Mouse (Mus musculus) kidney, adult 2 months (tissue): ENCODE measurements at regions not wholly inside any gene's neighbourhood (a gene's known extent, or its start where the extent isn't known, plus 50 kb on each side); places are given as distances from the start of the nearest gene placed in this dataset.

Experiments
- DNase-seq: peaks from one replicate; pipeline ENCODE4 v3.0.0; 2021
- H3K27ac ChIP-seq: fragments of 200-500 bp; 2 replicates; pipeline ENCODE4 v1.5.1; 2012; ENCODE audit warnings: low read depth, low read length, control low read depth, inconsistent platforms; ENCODE audit not compliant: insufficient read depth
- H3K27me3 ChIP-seq: fragments of 200-500 bp; replicated peaks from 2 replicates; pipeline ENCODE4 v1.6.1; 2012; ENCODE audit warnings: mild to moderate bottlenecking, moderate library complexity, low read length, inconsistent platforms; ENCODE audit not compliant: control insufficient read depth, insufficient read depth
- H3K36me3 ChIP-seq: fragments of 200-500 bp; 2 replicates; pipeline ENCODE4 v1.6.1; 2012; ENCODE audit warnings: mild to moderate bottlenecking, moderate library complexity, low read length, inconsistent platforms; ENCODE audit not compliant: control insufficient read depth, insufficient read depth
- H3K4me1 ChIP-seq: fragments of 200-500 bp; 2 replicates; pipeline ENCODE4 v1.6.1; 2011; ENCODE audit warnings: low read length; ENCODE audit not compliant: control insufficient read depth, insufficient read depth
- H3K4me3 ChIP-seq: fragments of 200-500 bp; 2 replicates; pipeline ENCODE4 v1.5.1; 2011; ENCODE audit warnings: mild to moderate bottlenecking, low read depth, low read length, control low read depth; ENCODE audit not compliant: insufficient read depth
- CTCF ChIP-seq: fragments of 200-500 bp; conservative IDR thresholded peaks from 2 replicates; pipeline ENCODE4 v1.5.1; 2011; ENCODE audit warnings: low read depth, mild to moderate bottlenecking, control low read depth, low read length, moderate library complexity, mixed read lengths; ENCODE audit not compliant: insufficient read depth, insufficient read length
- POLR2A ChIP-seq: fragments of 200-500 bp; IDR thresholded peaks from one replicate; pipeline ENCODE4 v1.6.1; 2011; ENCODE audit warnings: low read depth, low read length, control low read depth
- WGBS: fragments of 180-500 bp; shearing (Covaris S2); methylation state at CpG from one replicate; pipeline ENCODE4 v1.1.7; 2018; 5-methylcytosine and 5-hydroxymethylcytosine counted together

DNA sequence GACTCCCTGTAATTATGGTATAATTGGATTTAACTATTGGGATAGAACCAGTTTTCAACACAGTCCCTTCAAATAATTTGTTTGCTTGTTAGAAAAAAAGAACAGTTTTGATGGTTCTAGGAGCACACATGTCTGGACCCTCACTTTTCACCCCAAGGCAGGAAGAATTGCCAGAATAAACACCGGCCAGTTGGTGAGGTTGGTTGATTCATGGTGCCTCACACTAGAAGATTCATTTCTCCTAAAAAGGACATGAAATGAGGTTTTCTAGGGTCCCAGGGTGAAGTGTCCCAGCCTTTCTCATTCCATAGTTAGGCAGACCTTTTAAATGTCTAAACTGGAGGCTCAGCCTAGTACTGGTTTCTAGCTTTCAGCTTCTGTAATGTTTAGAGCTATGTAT, 148.7 kb upstream of the Camk1g start:
- Histone ChIP-seq H3K36me3 (no peaks in the 10 kb centered on the region), H3K4me3 (no peak overlapping the region), H3K27ac (no peak overlapping the region), H3K4me1 (no peaks in the 10 kb centered on the region), H3K27me3 (no peaks in the 10 kb centered on the region)
- TF ChIP-seq POLR2A (no peak), CTCF (no peak)
- DNase-seq: no peak
- WGBS: 83% methylated on average over 1 of the region's 1 CpGs

DNA sequence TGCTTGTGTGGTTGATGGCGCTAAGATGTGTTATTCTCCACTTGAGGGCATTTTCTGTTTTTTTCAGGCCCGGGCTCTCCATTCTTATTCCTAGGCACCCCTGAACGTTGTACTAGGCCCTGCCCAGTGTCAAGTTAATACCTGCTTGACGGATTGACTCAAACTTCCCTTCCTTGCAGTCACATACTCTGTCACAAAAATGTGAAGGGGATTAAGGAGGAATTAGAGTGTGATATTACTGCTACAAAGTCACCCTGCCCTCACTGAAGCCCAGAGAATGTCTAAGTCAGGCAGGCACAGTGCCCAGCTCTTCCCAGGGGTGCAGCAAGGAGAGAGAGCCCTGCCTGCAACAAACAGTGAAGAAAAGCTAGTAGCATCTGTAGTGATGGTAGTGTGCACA, 147.9 kb upstream of the Camk1g start:
- no peak for TF ChIP-seq POLR2A
- no peak for TF ChIP-seq CTCF
- Histone ChIP-seq H3K4me3 (no peak overlapping the region), H3K4me1 (no peaks in the 10 kb centered on the region), H3K36me3 (no peaks in the 10 kb centered on the region), H3K27ac (no peak overlapping the region), H3K27me3 (no peaks in the 10 kb centered on the region)
- 77% methylated on average over 4 of the region's 4 CpGs for WGBS
- no peak for DNase-seq

DNA sequence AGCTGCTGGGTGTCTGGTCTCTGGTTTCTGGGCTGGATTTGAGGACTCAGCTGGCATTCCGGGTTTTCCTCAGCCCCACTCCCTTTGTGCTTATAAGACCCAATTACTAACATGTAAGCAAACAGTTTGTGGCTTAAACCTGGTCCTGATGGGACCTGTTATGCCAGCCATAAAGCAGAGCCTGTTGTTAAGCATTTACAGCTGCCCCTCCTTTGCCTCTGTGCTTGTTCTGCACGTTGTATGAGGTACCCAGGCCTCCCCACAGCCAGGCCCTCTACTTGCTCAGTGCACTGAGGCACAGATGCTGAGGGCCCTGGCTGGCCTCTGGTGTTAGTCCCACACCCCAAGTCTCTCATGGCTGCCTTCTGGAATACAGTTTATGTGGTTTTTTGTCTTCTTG, 147.2 kb upstream of the Camk1g start:
- Histone ChIP-seq H3K27ac (no peak overlapping the region), H3K4me3 (no peak overlapping the region), H3K4me1 (no peaks in the 10 kb centered on the region), H3K27me3 (no peaks in the 10 kb centered on the region), H3K36me3 (no peaks in the 10 kb centered on the region)
- no peak for DNase-seq
- WGBS: 77% methylated on average over 2 of the region's 2 CpGs
- TF ChIP-seq CTCF (no peak), POLR2A (no peak)

DNA sequence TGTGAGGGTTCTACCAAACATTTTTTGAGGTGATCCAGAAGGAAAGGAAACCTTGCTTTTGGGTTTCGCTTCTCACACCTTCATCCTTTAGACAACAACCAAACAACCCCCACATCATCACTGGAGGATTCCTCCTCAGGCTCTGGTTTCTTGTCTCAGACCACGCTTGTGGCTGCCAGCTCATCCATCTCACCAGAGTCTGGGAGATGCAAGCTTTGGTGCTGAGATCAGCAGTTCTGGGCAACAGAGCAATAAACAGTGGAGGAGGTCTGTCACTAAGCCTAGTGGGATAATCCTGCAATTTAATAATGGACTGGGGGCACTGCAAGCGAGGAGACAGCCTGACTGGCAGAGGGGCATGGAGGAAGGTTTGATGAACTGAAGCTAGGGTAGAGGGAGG, 146.3 kb upstream of the Camk1g start:
- Histone ChIP-seq H3K36me3 (no peaks in the 10 kb centered on the region), H3K4me3 (no peak overlapping the region), H3K4me1 (no peaks in the 10 kb centered on the region), H3K27ac (no peak overlapping the region), H3K27me3 (no peaks in the 10 kb centered on the region)
- WGBS: 68% methylated on average over 3 of the region's 3 CpGs
- TF ChIP-seq POLR2A (no peak), CTCF (no peak)
- no peak for DNase-seq

DNA sequence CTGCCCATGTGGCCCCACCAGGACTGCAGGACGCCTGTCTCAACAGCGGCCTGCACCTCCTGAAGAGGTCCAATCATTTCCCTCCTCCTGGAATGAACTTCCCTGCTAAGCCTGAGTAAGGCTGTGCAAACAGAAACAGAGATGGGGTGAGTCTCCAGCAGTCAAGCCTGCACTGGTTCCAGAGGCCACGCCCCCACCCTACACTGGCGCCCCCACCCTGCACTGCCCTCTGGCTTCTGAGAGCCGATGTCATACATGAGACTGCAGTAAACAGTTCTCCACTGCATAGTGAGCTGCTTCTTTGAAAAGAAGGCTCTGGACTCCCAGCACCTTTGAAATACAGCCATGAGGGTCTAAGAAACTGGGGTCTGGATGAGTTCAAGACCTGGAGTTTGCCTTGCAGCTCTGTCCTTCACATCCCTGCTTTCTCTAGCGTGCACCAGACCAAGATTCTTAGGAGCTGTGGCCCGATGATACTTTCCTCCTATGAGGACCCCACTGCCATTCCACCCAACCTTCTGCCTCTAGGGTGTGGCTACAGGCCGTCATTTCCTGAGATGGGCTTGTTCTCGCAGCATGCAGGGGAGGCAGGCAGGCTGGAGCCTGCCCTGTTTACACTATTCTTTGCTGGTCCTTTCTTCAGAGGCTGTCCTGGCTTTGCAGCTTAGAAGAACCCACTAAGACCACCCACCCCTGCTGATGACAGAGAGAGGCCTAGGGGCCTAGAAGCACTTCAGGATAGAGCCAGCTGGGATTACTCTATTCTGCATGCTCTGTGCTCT, 144.0 kb upstream of the Camk1g start:
- H3K4me3 ChIP-seq: no peak overlapping the region
- 51% methylated on average over 9 of the region's 9 CpGs for WGBS
- no peaks in the 10 kb centered on the region for H3K27me3 ChIP-seq
- H3K4me1 ChIP-seq: no peaks in the 10 kb centered on the region
- no peak for DNase-seq
- TF ChIP-seq CTCF: no peak
- no peak for TF ChIP-seq POLR2A
- no peaks in the 10 kb centered on the region for H3K36me3 ChIP-seq
- H3K27ac ChIP-seq: no peak overlapping the region

DNA sequence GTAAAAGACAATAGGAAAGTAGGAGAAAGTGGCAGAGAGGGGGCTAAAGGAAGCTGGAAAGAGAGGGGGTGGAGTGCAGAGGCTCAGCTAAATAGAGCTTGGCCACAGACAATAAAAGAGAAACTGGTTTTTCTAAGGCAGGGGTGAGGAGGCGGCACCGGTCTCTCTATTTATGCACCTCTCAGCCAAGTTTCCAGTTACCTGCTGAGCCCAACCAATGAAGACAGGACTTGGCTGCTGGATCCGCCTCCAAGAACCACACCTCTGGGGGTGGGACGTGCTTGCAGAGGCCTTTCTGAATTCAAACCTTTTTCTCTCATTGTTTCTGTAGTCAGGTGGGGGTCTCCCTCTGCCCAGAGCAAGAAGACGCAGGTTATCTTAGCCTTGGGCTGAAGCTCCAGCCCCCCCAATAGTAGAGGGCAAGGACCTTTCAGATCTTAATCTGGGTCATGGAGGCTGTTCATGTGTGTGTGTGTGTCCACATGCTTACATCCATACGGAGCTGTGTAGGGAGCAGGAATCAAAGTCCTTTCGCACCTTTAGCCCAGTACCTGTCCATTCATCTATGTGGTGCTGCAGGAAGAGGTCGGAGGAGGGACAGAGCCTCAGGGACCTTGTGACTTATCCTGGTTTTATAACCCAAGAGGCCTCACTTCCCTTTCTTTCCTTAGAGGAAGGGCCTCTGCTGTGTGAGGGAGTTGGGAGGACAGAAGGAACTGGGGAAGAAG, 140.1 kb upstream of the Camk1g start:
- 54% methylated on average over 8 of the region's 8 CpGs for WGBS
- H3K27ac ChIP-seq: no peak overlapping the region
- no peaks in the 10 kb centered on the region for H3K36me3 ChIP-seq
- no peaks in the 10 kb centered on the region for H3K27me3 ChIP-seq
- no peak for TF ChIP-seq CTCF
- no peak for TF ChIP-seq POLR2A
- DNase-seq: peak; percentile 17
- H3K4me3 ChIP-seq: no peak overlapping the region
- H3K4me1 ChIP-seq: no peaks in the 10 kb centered on the region

DNA sequence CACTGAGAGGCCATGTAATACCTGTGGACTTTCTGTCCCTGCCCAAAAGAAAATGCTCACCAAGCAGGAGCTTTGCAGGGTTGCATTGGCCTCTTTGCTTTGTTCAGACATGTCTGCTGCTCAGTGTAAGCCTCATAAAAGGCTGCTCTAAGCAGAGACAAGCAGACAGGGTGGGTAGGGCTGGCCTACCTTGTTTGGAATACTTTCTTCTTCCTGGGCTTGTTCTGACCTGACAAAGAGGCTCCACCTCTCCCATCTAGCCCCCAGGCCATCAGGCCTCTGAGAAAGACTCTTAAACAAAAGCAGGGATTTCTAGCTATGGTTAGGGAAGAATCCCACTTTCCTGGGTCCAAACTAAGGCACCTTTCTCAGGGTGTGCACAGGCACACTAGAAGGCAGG, 138.2 kb upstream of the Camk1g start:
- Histone ChIP-seq H3K27me3 (no peaks in the 10 kb centered on the region), H3K4me3 (no peak overlapping the region), H3K36me3 (no peaks in the 10 kb centered on the region), H3K4me1 (no peaks in the 10 kb centered on the region), H3K27ac (no peak overlapping the region)
- TF ChIP-seq CTCF (no peak), POLR2A (no peak)
- DNase-seq: no peak

DNA sequence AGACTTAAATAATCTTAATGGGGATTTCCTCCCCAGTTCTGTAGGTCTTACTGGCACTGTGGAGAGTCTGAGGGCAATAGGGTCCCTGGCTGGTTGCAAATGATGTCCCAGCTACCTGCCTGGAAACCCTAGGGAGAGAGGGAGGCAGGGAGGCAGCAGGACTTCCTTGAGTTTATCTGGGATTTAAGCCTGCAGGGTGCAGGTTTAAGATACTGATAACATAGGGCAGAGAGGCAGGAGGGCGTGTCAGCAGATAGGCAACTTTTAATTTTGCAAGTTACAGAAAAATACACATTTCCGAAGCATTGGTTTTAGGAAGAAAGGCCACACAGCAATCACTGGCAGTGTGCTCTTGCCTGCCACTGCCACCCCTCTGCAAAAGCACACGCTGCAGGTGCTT, 136.9 kb upstream of the Camk1g start:
- no peaks in the 10 kb centered on the region for H3K4me1 ChIP-seq
- TF ChIP-seq POLR2A: no peak
- no peak for TF ChIP-seq CTCF
- H3K27me3 ChIP-seq: no peaks in the 10 kb centered on the region
- DNase-seq: no peak
- H3K36me3 ChIP-seq: no peaks in the 10 kb centered on the region
- no peak overlapping the region for H3K27ac ChIP-seq
- WGBS: 88% methylated on average over 3 of the region's 3 CpGs
- H3K4me3 ChIP-seq: no peak overlapping the region
